Mouse (Mus musculus) lung, postnatal 25 days (tissue): ENCODE data around the gene Mcfd2.

Experiments
- DNase-seq: peaks from one replicate; pipeline ENCODE4 v3.0.0; 2022; ENCODE audit warnings: low spot score

The Mcfd2 gene

DNA sequence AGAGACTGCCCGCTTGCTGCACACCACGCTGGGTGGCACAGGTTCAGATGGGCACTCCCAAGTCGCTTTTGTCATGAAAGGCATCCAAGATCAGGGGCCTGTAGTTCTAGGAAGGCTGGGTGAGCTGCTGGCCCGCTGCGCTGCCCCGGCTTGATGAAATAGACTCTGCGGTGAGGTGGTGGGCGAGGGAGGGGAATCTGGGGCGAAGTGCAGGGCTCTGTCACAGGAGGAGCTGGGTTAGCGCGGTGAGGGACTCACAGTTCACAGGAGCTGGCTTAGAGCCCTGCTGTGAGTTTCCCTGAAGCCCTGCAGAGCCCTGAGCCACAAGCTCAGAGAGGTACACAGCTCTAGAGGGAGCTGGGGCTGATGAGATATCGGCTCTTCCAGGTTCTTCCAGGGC is 22.4 kb upstream of the Mcfd2 start:
- DNase-seq: no peak

DNA sequence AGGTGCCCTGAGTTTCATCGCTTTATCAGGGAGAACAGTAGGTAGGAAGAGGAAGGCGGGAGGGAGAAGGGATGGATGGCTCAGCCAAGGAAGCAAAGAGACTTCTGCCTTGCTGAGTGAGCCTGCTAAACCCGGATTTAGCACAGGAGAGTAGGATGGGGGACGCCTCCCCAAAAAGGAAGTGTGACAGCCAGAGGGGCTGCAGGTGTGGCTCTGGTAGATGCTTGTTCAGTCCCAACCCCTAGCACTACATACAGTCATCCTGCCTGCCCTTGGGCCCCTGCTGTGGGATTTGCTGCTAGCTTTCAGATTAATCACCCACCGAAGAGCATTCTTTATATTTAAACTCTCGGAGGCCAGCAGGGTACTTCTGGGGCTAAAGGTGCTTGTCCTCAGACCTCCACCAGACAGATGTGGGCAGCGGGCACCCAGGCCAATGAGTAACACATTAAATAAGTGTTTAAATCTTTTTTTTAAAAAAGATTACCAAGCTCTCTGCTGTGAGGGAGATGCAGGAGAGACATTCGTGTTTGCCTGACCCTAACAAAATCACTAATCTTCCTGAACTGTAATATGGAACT is 21.6 kb upstream of the Mcfd2 start:
- DNase-seq: no peak

GRCm38 (mm10) chr17:87286481-87287143 is 20.9 kb upstream of the Mcfd2 start:
- DNase-seq: no peak

GRCm38 (mm10) chr17:87285731-87286465 is 20.2 kb upstream of the Mcfd2 start:
- DNase-seq: no peak

- DNase-seq: no peak
Observed at GRCm38 (mm10) chr17:87284482-87285040, 18.8 kb upstream of the Mcfd2 start.

DNA sequence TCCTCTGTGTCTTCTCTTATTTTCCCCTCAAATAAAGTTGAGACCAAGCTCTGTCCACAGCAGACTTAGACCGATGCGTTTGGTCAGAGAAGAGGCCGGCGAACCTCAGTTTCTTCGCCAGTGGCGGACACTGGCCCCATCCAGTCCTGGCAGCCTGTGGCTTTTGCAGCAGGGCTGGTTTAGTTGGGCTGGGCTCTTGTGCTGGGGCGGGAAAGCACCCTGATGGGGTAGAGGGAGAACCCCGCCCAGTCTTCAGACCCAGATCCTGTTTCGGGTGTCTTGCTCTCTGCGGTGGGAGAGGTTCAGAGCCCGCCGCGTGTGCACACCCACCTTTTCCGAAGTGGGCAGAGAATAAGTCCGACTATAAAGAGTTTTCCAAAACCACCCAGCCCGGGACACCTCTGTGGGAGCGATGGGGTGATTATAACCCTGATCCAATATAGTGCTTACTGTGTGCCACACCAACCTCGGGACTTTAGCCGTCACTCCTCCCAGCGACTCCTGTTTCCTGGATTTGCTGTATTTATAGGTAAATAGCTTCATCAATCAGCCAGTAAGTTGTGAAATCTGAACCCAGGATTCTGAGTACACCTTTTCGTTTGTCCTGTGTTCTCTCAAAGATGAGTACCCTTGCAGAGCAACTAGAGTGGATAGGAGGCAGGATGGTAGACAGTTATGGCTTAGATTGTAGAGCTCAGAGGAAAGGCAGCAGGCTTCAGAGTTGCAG is 18.2 kb upstream of the Mcfd2 start:
- DNase-seq: peak; percentile 65

- DNase-seq: peak; percentile 44
Observed at GRCm38 (mm10) chr17:87283055-87283754, 17.5 kb upstream of the Mcfd2 start.

DNA sequence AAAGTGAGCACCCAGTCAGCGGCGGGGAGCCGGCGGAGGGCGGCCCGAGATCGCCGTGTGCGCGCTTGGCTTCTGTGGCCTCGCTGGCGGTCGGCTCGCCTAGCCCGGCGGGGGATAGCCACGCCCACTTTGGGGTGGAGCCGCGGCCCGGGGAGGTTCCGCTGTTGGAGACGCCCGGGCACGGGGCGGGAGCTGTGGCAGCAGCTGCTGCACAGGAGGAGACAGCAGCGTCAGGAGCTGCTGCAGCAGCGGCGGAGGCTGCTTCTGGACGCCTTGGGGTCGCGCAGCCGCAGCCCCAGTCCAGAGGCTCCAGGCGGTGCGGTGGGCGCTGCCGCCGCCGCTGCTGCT is 16.9 kb upstream of the Mcfd2 start, which contains the start of gene Ttc7:
TSS of gene Ttc7 (plus strand) at position 181 of the 348 bp plus-strand sequence.
- DNase-seq: peak; percentile 98

- DNase-seq: peak; percentile 98
Observed at GRCm38 (mm10) chr17:87282007-87282705, 16.4 kb upstream of the Mcfd2 start.

DNA sequence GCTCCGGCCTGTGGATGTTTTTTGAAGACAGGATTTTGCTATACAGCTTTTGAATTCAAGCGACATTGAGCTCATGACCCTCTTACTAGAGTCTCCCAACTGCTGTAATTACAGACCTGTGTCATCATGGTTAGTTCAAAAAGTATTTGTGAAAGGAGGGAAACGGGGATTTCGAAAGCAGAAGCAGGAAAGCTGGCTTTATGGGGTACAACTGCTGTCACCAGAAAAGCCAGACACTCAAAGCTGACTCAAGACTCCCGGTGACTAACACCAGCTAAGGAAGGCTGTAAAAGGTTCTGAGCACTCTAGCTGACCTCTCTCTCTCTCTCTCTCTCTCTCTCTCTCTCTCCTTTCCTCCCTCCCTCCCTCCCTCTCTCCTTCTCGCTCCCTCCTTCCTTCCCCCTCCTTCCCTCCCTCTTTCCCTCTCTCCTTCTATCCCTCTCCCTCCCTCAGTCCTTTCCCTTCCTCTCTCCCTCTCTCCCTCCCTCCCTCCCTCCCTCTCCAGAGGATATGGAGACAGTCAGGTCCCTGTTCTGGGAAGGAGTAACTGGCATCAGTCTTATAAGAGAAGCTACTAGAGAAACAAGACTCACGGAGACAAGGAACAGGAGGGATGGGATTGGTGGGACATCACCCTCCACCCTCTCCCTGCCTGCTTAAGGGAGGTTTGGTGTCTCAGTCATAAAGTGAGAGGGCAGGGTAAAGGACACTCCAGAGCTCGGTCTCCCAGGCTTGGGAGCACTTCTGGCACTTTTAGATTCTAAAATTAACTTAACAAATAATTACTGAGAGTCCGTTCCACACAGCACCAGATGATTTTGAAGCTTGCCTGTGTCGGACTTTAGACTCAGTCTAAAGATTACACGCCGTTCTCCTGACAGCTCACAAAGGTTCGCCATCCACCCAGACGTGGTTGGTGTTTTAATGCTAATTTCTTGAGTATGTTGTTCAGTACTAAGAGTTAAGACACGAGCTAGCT is 9.9 kb upstream of the Mcfd2 start:
- DNase-seq: peak; percentile 24

DNA sequence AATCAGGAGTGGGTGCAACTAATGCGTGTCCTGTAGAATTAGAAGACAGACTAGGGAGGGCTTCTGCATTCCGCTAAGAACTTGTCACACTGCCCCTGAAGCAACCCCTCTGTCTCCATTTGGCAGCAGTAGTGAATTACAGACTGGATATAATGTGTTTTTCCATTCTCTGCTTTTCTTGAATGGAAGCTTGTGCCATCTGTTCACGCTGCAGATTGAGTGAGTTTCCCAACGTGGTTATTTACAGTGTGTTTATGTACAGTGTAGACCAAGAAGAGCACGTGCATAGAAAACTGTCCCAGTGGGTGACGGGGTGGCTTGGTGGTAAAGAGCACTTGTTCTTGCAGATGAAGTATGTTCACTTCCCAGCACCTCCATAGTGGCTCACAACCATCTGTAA is 3.7 kb upstream of the Mcfd2 start:
- no peak for DNase-seq

- no peak for DNase-seq
Observed at GRCm38 (mm10) chr17:87264927-87265791, 576 bp downstream of the Mcfd2 start.

DNA sequence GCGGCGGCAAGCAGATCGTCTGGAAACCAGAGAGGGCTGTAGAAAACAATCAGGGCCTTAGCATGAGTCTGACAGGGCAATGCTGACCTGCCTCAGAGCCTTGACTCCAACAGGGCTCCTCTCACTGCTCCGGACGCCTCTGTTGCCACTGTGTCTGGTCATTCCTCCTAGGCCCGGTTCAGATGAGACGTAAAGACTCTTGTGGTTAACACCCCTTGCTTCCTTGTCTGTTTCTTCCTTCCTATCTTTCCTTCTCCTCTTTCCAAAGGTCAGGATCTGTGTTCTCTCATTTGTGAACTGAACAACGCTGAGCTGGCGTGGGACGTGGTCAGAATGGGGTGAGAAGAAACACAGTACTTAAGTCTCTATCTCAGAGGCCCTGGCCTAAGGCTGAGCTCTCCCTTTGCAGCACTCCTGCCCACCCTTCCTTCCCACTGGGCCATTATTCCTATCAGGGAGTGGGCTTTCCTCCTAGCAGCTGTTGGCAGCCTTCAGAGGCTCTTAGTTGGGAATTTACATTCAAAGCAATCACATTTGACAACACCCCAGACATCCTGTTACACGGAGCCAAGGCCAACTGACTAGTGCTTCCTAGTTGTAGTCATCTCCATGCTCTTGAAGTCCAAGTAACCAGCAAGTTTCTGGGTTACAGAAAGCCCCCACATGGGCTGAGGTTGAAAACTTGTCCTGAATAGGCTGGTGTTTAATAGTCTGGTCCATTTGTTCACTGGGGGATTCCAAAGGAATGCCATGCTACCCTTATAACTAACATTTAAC is 1.5 kb downstream of the Mcfd2 start:
- DNase-seq: no peak

DNA sequence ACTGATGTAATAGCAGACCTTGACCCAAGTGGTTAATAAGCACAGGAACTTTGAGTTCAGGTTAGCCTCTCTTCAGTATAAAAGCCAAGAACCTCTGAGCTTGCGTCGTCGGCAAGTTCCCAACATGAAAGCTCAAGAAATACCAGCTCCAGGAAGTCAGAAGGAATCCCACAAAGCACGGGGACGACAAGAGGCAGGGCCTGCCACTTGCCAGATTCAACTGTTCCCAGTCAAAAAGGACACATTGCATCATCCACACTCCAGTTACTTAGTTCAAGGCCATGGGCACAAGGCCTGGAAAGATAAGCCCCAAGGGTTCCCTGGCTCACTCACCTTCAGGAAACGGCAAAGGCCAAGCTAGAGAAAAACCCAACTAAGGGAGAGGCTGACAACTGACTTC is 2.3 kb downstream of the Mcfd2 start:
- peak; percentile 73 for DNase-seq

DNA sequence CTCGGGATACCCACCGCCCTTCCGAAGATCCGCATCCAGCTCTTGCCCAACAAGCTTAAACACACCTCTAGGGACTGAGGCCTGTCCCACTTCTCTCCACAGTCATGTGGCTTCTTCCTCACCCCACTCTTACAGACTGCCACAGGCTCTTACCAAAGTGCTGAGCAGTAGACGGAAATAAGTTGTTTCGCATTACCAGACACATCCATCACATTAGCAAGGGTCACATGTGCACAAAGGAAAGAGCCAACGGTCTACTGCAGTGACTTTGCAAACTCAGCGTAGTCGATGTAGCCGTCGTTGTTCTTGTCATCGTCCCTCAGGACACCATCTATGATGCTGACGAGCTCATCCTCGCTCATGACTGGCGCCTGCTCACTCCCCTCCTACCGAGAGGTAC is 10.1 kb downstream of the Mcfd2 start:
- DNase-seq: no peak

GRCm38 (mm10) chr17:87254384-87254783 is 11.4 kb downstream of the Mcfd2 start:
- DNase-seq: no peak

GRCm38 (mm10) chr17:87246103-87246502 is 19.6 kb downstream of the Mcfd2 start:
- DNase-seq: no peak

- DNase-seq: no peak
Observed at GRCm38 (mm10) chr17:87237826-87238225, 27.9 kb downstream of the Mcfd2 start.
